In genomic region chr7:29016440-29016839, GRCm38 (mm10) we compare ENCODE assay signal across 22 mouse cellular contexts. TPM values are rescaled to one million over a fixed set of nuclear protein-coding genes. Genes with fewer than 3 reads are reported as not detected.
A peak's percentile ranks its signal among the peaks of the same experiment; 100 is the strongest.
DNase-seq lines count a peak whose midpoint lies in the region; ATAC-seq and TF ChIP-seq lines count a peak whose summit lies in the region.
"Had no signal": no experiment of that assay in that cellular context is flagged by ENCODE, and none has a peak within 500 bp of the region (broad histone marks: within the 10 kb centered on the region; RNA-seq: fewer than 3 reads in every experiment).

No protein-coding gene starts in this region.

- no peak for DNase-seq in liver, postnatal 0 days
- no peak for DNase-seq in liver
- DNase-seq in limb, embryonic 10.5 days (ENCODE audit: low spot score): no peak
- no peak for DNase-seq in lung, postnatal 0 days (ENCODE audit: low spot score)
- DNase-seq: adrenal gland, adult 8-10 months; adrenal gland, postnatal 14 days; adrenal gland, postnatal 36 days; cerebellum, adult 11-12 months; cerebellum, adult 2 months; cerebellum, adult 9-10 months; cerebellum, postnatal 10 days; cerebellum, postnatal 25 days; forebrain, postnatal 0 days had no signal

- TF ChIP-seq CTCF in liver, postnatal 0 days (IDR thresholded peaks at IDR 0.05; ENCODE audit: low read depth): no peak
- no peak for TF ChIP-seq CTCF in lung, postnatal 0 days (IDR thresholded peaks at IDR 0.05)

- no peak overlapping the region for H3K4me3 ChIP-seq in liver, postnatal 0 days (ENCODE audit: low read depth, low read length)
- no peak overlapping the region for H3K4me3 ChIP-seq in limb, embryonic 10.5 days
- no peak overlapping the region for H3K4me3 ChIP-seq in lung, postnatal 0 days (ENCODE audit: low read depth, low read length)
- H3K4me3 ChIP-seq: embryonic facial prominence, embryonic 10.5 days; embryonic facial prominence, embryonic 12.5 days; forebrain, embryonic 10.5 days; forebrain, embryonic 13.5 days; forebrain, embryonic 15.5 days had no signal

- peaks cover 4% of the 10 kb centered on the region; the same call in 1 of the 2 replicates for H3K4me1 ChIP-seq in liver, postnatal 0 days (ENCODE audit: insufficient read depth)
- peaks cover 10% of the 10 kb centered on the region for H3K4me1 ChIP-seq in limb, embryonic 10.5 days
- H3K4me1 ChIP-seq in lung, postnatal 0 days (ENCODE audit: insufficient read depth, low read depth, low read length): peaks cover 2% of the 10 kb centered on the region; the same call in 1 of the 2 replicates
- H3K4me1 ChIP-seq: embryonic facial prominence, embryonic 12.5 days had no signal

- H3K27me3 ChIP-seq in liver, postnatal 0 days (ENCODE audit: insufficient read depth, low read length): peaks cover 37% of the 10 kb centered on the region
- peaks cover 52% of the 10 kb centered on the region for H3K27me3 ChIP-seq in limb, embryonic 10.5 days (ENCODE audit: low read depth, poor library complexity, severe bottlenecking)
- H3K27me3 ChIP-seq in lung, postnatal 0 days (replicated peaks; ENCODE audit: insufficient read depth, low read length): peaks cover 19% of the 10 kb centered on the region; the same call in 1 of the 2 replicates

- WGBS in liver, postnatal 0 days (ENCODE audit: insufficient replicate concordance): 66% methylated on average over 7 of the region's 7 CpGs
- WGBS in limb, embryonic 10.5 days: 85% methylated on average over 7 of the region's 7 CpGs
- 78% methylated on average over 7 of the region's 7 CpGs for WGBS in lung, postnatal 0 days

- H3K9me3 ChIP-seq in liver, postnatal 0 days (ENCODE audit: low read length): 0 out of 2 replicates have a peak, but pooled peaks cover 2% of the 10 kb centered on the region
- H3K9me3 ChIP-seq in limb, embryonic 10.5 days (replicated peaks): no peaks in the 10 kb centered on the region
- no peaks in the 10 kb centered on the region; the same call in 1 of the 2 replicates for H3K9me3 ChIP-seq in lung, postnatal 0 days (ENCODE audit: low read length)

- no peak overlapping the region for H3K9ac ChIP-seq in liver, postnatal 0 days (replicated peaks)
- H3K9ac ChIP-seq in lung, postnatal 0 days (replicated peaks; ENCODE audit: low read depth): no peak overlapping the region
- H3K9ac ChIP-seq: embryonic facial prominence, embryonic 12.5 days; forebrain, embryonic 13.5 days; forebrain, embryonic 15.5 days; forebrain, postnatal 0 days had no signal

- no peaks in the 10 kb centered on the region for H3K36me3 ChIP-seq in liver, postnatal 0 days (replicated peaks; ENCODE audit: insufficient read depth, low read length)
- no peaks in the 10 kb centered on the region for H3K36me3 ChIP-seq in limb, embryonic 10.5 days
- no peaks in the 10 kb centered on the region for H3K36me3 ChIP-seq in lung, postnatal 0 days (ENCODE audit: insufficient read depth, low read length)
- H3K36me3 ChIP-seq: embryonic facial prominence, embryonic 10.5 days; forebrain, embryonic 10.5 days; forebrain, embryonic 15.5 days had no signal

- ATAC-seq in liver, postnatal 0 days: peak; percentile 21
- peak; percentile 51; the same call in 1 of the 2 replicates for ATAC-seq in erythroid progenitor cell, adult 5-6 weeks (replicated peaks; ENCODE audit: low FRiP score, poor library complexity, severe bottlenecking)
- peak; percentile 69 for ATAC-seq in megakaryocyte-erythroid progenitor cell, adult 5-6 weeks (replicated peaks; ENCODE audit: low FRiP score, low TSS enrichment, poor library complexity, severe bottlenecking)
- ATAC-seq in lung, postnatal 0 days: no peak
- ATAC-seq: activated CD4-positive, CD25-positive, alpha-beta regulatory T cell, adult 4 months; forebrain, embryonic 13.5 days; forebrain, embryonic 15.5 days; forebrain, postnatal 0 days; Patski had no signal

- no peak for TF ChIP-seq EP300 in liver, postnatal 0 days (IDR thresholded peaks at IDR 0.05; ENCODE audit: low read depth)
- TF ChIP-seq EP300 in lung, postnatal 0 days (IDR thresholded peaks at IDR 0.05): no peak

- H3K27ac ChIP-seq in liver, postnatal 0 days (ENCODE audit: low read depth): no peak overlapping the region
- H3K27ac ChIP-seq in limb, embryonic 10.5 days: no peak overlapping the region
- no peak overlapping the region for H3K27ac ChIP-seq in lung, postnatal 0 days (ENCODE audit: low read length)
- H3K27ac ChIP-seq: embryonic facial prominence, embryonic 10.5 days; embryonic facial prominence, embryonic 12.5 days; forebrain, embryonic 10.5 days; forebrain, embryonic 13.5 days; forebrain, embryonic 15.5 days had no signal

- H3K4me2 ChIP-seq in liver, postnatal 0 days (ENCODE audit: low read depth, low read length): no peak overlapping the region
- H3K4me2 ChIP-seq in lung, postnatal 0 days (replicated peaks; ENCODE audit: low read depth, low read length): no peak overlapping the region
- H3K4me2 ChIP-seq: embryonic facial prominence, embryonic 12.5 days; forebrain, embryonic 13.5 days; forebrain, embryonic 15.5 days had no signal

RNA-seq across cellular contexts. Expression of gene Map4k1, which starts 34.6 kb away (rescaled TPM):
- 11.9 and 16.5 TPM in 2 replicates for polyA plus RNA-seq in liver, postnatal 0 days (2015; fragmentation: Nextera tagmentation; extraction: Ambion mirVana)
- 13.0 and 23.1 TPM in 2 replicates for total RNA-seq in erythroid progenitor cell, adult 5-6 weeks (2015; ENCODE audit: low replicate concordance)
- total RNA-seq in erythroid progenitor cell, adult 5-6 weeks (2017; ENCODE audit: low replicate concordance): 7.3 and 7.9 TPM in 2 replicates
- total RNA-seq in megakaryocyte-erythroid progenitor cell, adult 5-6 weeks (2014; fragmentation: Nextera tagmentation): 64.1 and 76.8 TPM in 2 replicates
- 42.6 and 47.9 TPM in 2 replicates for total RNA-seq in megakaryocyte-erythroid progenitor cell, adult 5-6 weeks (2017)
- polyA plus RNA-seq in limb, embryonic 10.5 days (2016; fragmentation: Nextera tagmentation; extraction: Ambion mirVana): 18.9 and 19.4 TPM in 2 replicates
- polyA plus RNA-seq in lung, postnatal 0 days (2015; fragmentation: Nextera tagmentation; extraction: Ambion mirVana): 2.0 and 3.5 TPM in 2 replicates

RNA-seq across cellular contexts. Expression of gene Eif3k, which starts 34.8 kb away (rescaled TPM):
- 162 and 166 TPM in 2 replicates for polyA plus RNA-seq in liver, postnatal 0 days (2015; fragmentation: Nextera tagmentation; extraction: Ambion mirVana)
- total RNA-seq in erythroid progenitor cell, adult 5-6 weeks (2015; ENCODE audit: low replicate concordance): 83.8 and 161 TPM in 2 replicates
- 81.5 and 115 TPM in 2 replicates for total RNA-seq in erythroid progenitor cell, adult 5-6 weeks (2017; ENCODE audit: low replicate concordance)
- 499 and 586 TPM in 2 replicates for total RNA-seq in megakaryocyte-erythroid progenitor cell, adult 5-6 weeks (2014; fragmentation: Nextera tagmentation)
- 360 and 454 TPM in 2 replicates for total RNA-seq in megakaryocyte-erythroid progenitor cell, adult 5-6 weeks (2017)
- polyA plus RNA-seq in limb, embryonic 10.5 days (2016; fragmentation: Nextera tagmentation; extraction: Ambion mirVana): 446 and 467 TPM in 2 replicates
- polyA plus RNA-seq in lung, postnatal 0 days (2015; fragmentation: Nextera tagmentation; extraction: Ambion mirVana): 287 and 294 TPM in 2 replicates

RNA-seq across cellular contexts. Expression of gene Actn4, which starts 54.3 kb away (rescaled TPM):
- 76.3 and 81.2 TPM in 2 replicates for polyA plus RNA-seq in liver, postnatal 0 days (2015; fragmentation: Nextera tagmentation; extraction: Ambion mirVana)
- 170 and 189 TPM in 2 replicates for total RNA-seq in erythroid progenitor cell, adult 5-6 weeks (2015; ENCODE audit: low replicate concordance)
- 173 and 197 TPM in 2 replicates for total RNA-seq in erythroid progenitor cell, adult 5-6 weeks (2017; ENCODE audit: low replicate concordance)
- 93.1 and 106 TPM in 2 replicates for total RNA-seq in megakaryocyte-erythroid progenitor cell, adult 5-6 weeks (2014; fragmentation: Nextera tagmentation)
- total RNA-seq in megakaryocyte-erythroid progenitor cell, adult 5-6 weeks (2017): 41.1 and 51.7 TPM in 2 replicates
- polyA plus RNA-seq in limb, embryonic 10.5 days (2016; fragmentation: Nextera tagmentation; extraction: Ambion mirVana): 253 and 285 TPM in 2 replicates
- polyA plus RNA-seq in lung, postnatal 0 days (2015; fragmentation: Nextera tagmentation; extraction: Ambion mirVana): 202 and 218 TPM in 2 replicates
